Mouse (Mus musculus): ENCODE results near the gene Dnlz. TPM values are rescaled to one million over a fixed set of nuclear protein-coding genes. Genes with fewer than 3 reads are reported as not detected.
A peak's percentile ranks its signal among the peaks of the same experiment; 100 is the strongest.

Gene Dnlz
- total RNA-seq, 2 experiments from 2014 or later: 18.3 to 18.7 TPM

- DNase-seq: no peak
Observed at GRCm38 (mm10) chr2:26358667-26359320, 6.9 kb upstream of the Dnlz start.

DNA sequence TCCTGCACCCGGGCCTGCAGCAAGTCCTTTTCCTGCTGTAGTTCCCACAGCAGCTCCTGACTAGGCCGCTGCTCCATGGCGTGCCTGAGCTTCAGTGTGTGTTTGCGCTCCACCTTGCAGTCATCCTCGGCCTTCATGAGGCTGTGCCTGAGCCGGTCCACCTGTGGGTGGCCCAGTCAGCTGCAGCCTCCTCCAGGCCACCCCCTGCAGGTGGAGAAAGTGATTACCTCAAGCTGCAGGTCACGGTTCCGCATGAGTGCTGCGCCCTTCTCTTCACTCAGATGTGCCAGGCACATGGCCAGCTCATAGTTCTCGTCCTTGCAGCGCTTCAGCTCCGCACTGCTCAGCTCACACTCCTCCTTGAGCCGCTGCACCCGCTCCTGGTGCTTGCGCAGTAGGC, 5.6 kb upstream of the Dnlz start:
- no peak for DNase-seq

- DNase-seq: no peak
Observed at GRCm38 (mm10) chr2:26356678-26357077, 4.8 kb upstream of the Dnlz start.

- no peak for DNase-seq
Observed at GRCm38 (mm10) chr2:26356231-26356630, 4.3 kb upstream of the Dnlz start.

GRCm38 (mm10) chr2:26354401-26354800, 2.5 kb upstream of the Dnlz start:
- DNase-seq: no peak

- no peak for DNase-seq
Observed at GRCm38 (mm10) chr2:26353066-26353980, 1.4 kb upstream of the Dnlz start.

DNA sequence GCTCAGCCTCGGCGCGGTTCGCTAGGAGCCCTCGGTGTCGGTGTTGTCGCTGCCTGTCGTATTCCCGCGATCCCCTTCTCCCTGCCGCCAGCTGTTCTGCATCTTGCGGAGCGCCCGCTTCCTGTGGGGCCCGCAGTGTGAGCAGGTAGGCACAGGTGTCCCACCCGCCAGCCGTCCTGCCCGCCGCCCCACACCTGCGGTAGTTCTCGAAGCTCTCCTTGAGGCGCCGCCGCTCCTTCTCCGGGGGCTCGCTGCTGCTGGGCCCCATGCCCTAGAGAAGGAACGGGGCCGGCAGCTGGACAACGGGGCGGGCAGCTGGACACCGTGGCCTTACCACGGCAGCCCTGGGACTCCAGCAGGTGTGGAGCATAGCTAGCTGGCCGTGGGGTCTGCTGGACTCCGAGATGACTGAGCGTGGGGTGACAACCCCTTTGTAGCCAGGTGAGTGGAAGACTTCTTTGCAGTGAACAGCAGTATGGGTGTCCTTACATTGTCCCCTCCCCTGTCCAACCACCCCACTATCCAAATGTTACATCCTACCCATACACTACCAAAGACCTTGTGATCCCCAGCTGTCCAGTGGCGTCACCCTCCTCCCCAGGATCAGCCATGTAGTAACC, 491 bp upstream of the Dnlz start:
- peak; percentile 45 for DNase-seq

DNA sequence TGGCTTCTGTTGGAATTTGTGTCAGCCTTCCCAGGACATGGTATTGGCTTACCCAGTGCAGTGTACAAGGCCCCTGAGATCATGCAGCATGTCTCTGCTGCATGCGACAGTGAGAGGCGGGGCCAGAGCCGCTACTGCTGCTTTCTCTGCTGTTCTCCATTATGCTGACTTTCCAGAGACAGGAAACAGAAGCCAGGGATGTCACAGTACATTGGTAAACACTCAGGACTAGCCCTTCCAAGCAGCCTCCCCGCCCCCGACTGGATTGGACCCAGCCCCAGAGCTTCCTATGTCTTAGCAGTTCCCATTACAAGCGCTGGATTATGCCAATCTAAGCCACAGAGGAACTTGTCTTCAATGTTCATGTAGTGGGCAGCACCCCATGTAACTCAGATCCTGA, 3.7 kb downstream of the Dnlz start:
- no peak for DNase-seq

DNA sequence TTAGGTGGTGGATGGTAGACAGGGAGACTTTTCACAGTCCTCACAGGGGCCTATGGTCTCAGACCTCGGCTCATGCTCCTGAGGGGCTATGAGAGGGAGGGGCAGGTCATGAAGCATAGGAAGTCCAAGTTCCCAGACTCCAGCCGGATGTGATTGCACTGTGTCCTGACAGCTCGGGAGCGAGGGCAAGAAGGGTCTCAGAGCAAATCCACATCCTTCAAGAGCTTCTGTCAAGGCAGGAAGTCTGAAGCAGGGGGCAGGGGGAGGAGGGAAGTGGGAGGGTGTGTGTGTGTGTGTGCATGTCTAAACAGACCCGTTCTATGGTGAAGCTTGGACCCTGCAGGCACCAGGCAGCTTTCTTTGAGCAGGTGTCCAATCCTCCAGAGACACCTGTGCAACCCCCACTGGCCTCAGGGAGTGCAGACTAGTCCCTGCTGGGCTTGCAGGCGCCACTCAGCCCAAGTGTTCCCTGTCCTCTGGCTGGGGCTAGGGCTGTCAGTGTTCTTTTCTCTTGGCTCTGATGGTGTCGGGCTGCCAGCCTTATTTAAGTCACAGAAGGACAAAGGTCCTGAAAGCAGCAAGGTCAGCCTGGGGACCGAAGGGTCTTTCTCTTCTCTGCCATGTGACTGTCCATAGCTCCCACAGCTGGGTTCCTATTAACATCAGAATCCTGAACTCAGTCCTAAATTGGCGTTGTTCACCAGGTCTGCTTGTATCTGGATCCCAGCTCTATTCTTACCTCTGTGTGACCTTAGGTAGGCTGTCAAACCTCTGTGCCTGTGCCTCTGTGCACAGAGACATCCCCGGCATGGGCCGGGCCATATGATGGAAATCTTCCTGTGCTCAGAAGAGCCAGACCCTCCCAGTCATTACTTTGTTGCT, 9.1 kb downstream of the Dnlz start:
- no peak for DNase-seq

GRCm38 (mm10) chr2:26342044-26342443, 9.9 kb downstream of the Dnlz start:
- no peak for DNase-seq

- DNase-seq: no peak
Observed at GRCm38 (mm10) chr2:26341510-26341981, 10.4 kb downstream of the Dnlz start.

DNA sequence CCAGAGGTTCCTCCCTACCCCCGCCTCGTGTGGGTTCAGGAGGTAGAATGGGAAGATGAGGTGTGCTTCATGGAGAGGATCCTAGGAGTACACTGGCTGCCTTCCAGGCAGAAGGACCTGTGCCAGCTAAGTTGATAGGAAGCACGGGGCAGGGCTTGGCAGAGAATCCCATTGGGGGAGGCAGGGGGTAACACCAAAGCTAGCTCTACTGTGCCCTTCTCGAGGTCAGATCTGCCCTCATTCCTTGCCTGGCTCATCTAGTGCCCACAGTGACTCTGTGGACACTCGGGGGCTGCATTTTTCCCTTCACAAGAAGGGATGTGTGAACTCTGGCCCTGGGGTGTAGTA, 12.7 kb downstream of the Dnlz start:
- no peak for DNase-seq

GRCm38 (mm10) chr2:26338302-26339203, 13.4 kb downstream of the Dnlz start:
- DNase-seq: no peak

- no peak for DNase-seq
Observed at GRCm38 (mm10) chr2:26330702-26331101, 21.2 kb downstream of the Dnlz start.

DNA sequence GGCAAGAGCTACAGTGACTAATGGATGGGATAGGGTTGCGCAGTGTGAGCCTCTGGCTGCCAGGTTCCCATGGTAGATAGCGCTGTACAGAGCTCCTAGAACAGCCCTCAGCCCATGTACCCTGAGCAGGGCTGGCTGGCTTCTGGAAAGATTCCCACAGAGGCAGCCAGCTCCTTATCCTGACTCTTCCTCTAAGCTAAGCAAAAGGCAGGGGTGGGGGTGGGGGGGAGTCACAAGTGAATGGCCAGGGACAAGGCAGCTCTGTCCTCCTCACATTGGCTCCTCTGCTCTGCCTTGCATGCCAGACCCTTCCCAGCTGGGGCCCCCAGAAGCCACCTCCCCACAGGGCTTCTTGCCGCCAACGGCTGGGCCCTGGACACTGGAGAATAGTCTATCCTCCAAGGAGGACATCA, 21.8 kb downstream of the Dnlz start:
- no peak for DNase-seq

GRCm38 (mm10) chr2:26329402-26329801, 22.5 kb downstream of the Dnlz start:
- DNase-seq: peak; percentile 59

DNA sequence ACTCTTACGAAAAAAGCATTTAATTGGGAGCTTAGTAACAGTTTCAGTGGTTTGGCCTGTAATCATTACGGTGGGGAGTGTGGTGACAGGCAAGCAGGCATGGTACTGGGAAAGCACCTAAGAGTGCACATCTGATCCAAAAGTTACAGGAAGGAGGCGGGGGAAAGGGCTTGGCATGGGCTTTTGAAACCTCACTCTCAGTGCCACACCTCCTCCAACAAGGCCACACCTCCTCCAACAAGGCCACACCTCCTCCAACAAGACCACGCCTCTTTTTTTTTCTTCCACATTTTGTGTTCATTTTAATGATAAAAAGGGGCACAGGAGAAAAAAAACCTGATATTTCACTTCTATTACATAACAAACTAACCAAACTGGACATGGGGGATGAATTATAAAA, 24.1 kb downstream of the Dnlz start:
- no peak for DNase-seq

GRCm38 (mm10) chr2:26325386-26326181, 26.3 kb downstream of the Dnlz start:
- DNase-seq: peak; percentile 44

- no peak for DNase-seq
Observed at GRCm38 (mm10) chr2:26324917-26325316, 27.0 kb downstream of the Dnlz start.
